Mouse (Mus musculus): ENCODE measurements around the gene Plxdc1. TPM values are rescaled to one million over a fixed set of nuclear protein-coding genes. Genes with fewer than 3 reads are reported as not detected.

Gene Plxdc1
- total RNA-seq, 2 experiments from 2014 or later, result 2.8 to 3.7 TPM

GRCm38 (mm10) chr11:97933553-97933952 is 52.7 kb downstream of the Plxdc1 start:
- no peak for DNase-seq
- intact Hi-C loops (cut with DNase I), result no loop called here

GRCm38 (mm10) chr11:97928905-97929304 is 57.3 kb downstream of the Plxdc1 start:
- intact Hi-C loops (cut with DNase I), result no loop called here
- DNase-seq, result no peak

GRCm38 (mm10) chr11:97924217-97924616 is 62.0 kb downstream of the Plxdc1 start:
- no peak for DNase-seq
- intact Hi-C loops (cut with DNase I), result no loop called here

- intact Hi-C loops (cut with DNase I), result no loop called here
- DNase-seq, result no peak
Measured at GRCm38 (mm10) chr11:97923639-97924038, 62.6 kb downstream of the Plxdc1 start.

- intact Hi-C loops (cut with DNase I), result loop anchor here (5.0 kb wide), 1 partner anchor 61 kb away; no protein-coding TSS in a partner anchor
- no peak for DNase-seq
Measured at GRCm38 (mm10) chr11:97915974-97916503, 70.2 kb downstream of the Plxdc1 start.

- intact Hi-C loops (cut with DNase I), result loop anchor here (5.0 kb wide), 1 partner anchor 62 kb away; no protein-coding TSS in a partner anchor
- DNase-seq, result no peak
Measured at GRCm38 (mm10) chr11:97915471-97915870, 70.8 kb downstream of the Plxdc1 start.

GRCm38 (mm10) chr11:97913111-97913510 is 73.1 kb downstream of the Plxdc1 start:
- no peak for DNase-seq
- intact Hi-C loops (cut with DNase I), result no loop called here

GRCm38 (mm10) chr11:97908634-97909348 is 77.5 kb downstream of the Plxdc1 start:
- intact Hi-C loops (cut with DNase I), result no loop called here
- DNase-seq, result no peak

- intact Hi-C loops (cut with DNase I), result no loop called here
Measured at GRCm38 (mm10) chr11:97907935-97908334, 78.3 kb downstream of the Plxdc1 start.

GRCm38 (mm10) chr11:97906905-97907304 is 79.3 kb downstream of the Plxdc1 start:
- intact Hi-C loops (cut with DNase I), result no loop called here

More at GRCm38 (mm10) chr11:97907935-97908334, 78.3 kb downstream of the Plxdc1 start:
- no peak for DNase-seq

GRCm38 (mm10) chr11:97905941-97906340 is 80.3 kb downstream of the Plxdc1 start:
- intact Hi-C loops (cut with DNase I), result no loop called here
- no peak for DNase-seq

More at GRCm38 (mm10) chr11:97906905-97907304, 79.3 kb downstream of the Plxdc1 start:
- no peak for DNase-seq

GRCm38 (mm10) chr11:97905540-97905939 is 80.7 kb downstream of the Plxdc1 start:
- intact Hi-C loops (cut with DNase I), result no loop called here
- DNase-seq, result no peak

GRCm38 (mm10) chr11:97904801-97905200 is 81.4 kb downstream of the Plxdc1 start:
- intact Hi-C loops (cut with DNase I), result no loop called here
- DNase-seq, result no peak

- no peak for DNase-seq
- intact Hi-C loops (cut with DNase I), result no loop called here
Measured at GRCm38 (mm10) chr11:97901806-97902205, 84.4 kb downstream of the Plxdc1 start.

- DNase-seq, result peak; percentile 71 to 83
- intact Hi-C loops (cut with DNase I), result loop anchor here (1.0 to 5.0 kb wide), 2 partner anchors 87 to 177 kb away; no protein-coding TSS in a partner anchor
Measured at GRCm38 (mm10) chr11:97899822-97900221, 86.4 kb downstream of the Plxdc1 start.

GRCm38 (mm10) chr11:97897568-97898185 is 88.6 kb downstream of the Plxdc1 start:
- no peak for DNase-seq
- intact Hi-C loops (cut with DNase I), result loop anchor here (5.0 kb wide), 1 partner anchor 180 kb away; no protein-coding TSS in a partner anchor

GRCm38 (mm10) chr11:97896655-97897054 is 89.6 kb downstream of the Plxdc1 start:
- intact Hi-C loops (cut with DNase I), result loop anchor here (5.0 kb wide), 1 partner anchor 181 kb away; no protein-coding TSS in a partner anchor
- no peak for DNase-seq

GRCm38 (mm10) chr11:97891821-97892220 is 94.4 kb downstream of the Plxdc1 start:
- intact Hi-C loops (cut with DNase I), result no loop called here
- DNase-seq, result no peak

GRCm38 (mm10) chr11:97885296-97885915 is 100.8 kb downstream of the Plxdc1 start:
- intact Hi-C loops (cut with DNase I), result loop anchor here (2.0 kb wide), 1 partner anchor 93 kb away; no protein-coding TSS in a partner anchor

GRCm38 (mm10) chr11:97884601-97885185 is 101.6 kb downstream of the Plxdc1 start:
- intact Hi-C loops (cut with DNase I), result loop anchor here (2.0 kb wide), 1 partner anchor 92 kb away; no protein-coding TSS in a partner anchor
- DNase-seq, result no peak

More at GRCm38 (mm10) chr11:97885296-97885915, 100.8 kb downstream of the Plxdc1 start:
- no peak for DNase-seq

Measured in gastrocnemius, postnatal 36 days (tissue).